In the genomic region with DNA sequence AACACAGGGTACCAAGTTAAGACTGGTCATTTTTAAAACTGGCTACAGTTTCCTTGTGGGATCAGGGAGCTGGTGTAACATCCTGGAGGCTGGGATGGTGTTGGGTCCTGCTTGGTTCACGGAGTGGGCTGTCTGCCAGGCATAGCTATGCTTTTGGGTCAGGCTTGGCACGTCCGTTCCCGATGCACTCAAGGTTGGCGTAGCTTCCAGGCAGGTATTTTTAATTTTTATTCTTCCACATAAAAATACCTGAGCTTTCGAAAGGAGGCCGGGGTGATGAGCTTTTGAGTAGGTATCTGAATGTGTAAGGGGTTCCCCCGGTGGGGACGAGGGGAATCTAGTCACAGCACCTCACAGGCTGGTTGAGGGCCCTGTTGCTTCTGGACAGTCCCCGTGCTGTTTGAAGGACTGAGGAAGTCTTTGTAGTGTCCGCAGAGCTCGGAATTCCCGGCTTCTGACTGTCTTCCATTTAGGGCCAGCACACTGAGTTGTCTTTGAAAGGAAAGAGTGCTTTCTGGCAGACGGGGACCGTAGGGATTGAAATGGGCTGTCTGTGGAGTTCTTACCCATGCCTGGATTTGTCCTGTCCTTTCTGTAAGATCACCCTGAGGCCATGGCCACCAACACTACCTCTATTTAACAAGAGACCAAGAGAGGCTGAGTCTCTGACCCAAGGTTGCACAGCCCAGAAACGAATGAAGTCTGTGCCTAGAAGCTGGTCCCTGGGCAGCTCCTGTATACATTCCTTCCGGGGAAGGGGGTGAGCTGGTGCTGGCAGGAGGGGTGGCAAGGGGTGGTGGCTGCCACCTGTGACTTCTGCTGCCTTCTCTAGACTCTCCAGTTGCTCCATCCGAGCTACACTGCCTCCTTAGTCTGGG, we compare ENCODE assay signal across 1 mouse cellular context.
TF ChIP-seq lines count a peak whose summit lies in the region.

No protein-coding gene starts in this region.

TF ChIP-seq in myocyte, 11 proteins besides CTCF, POLR2A, EP300 and RAD21:
- TF ChIP-seq MYOD1 (IDR thresholded peaks at IDR 0.05; ENCODE audit: control insufficient read depth in 1 of 3, insufficient read length in 2 of 3, low read depth in 2 of 3) (no peak), E2F4 (IDR thresholded peaks at IDR 0.05; ENCODE audit: insufficient read depth) (no peak), REST (IDR thresholded peaks at IDR 0.05; ENCODE audit: insufficient read depth, insufficient read length) (no peak), POLR2AphosphoS2 (IDR thresholded peaks at IDR 0.05; ENCODE audit: insufficient read length, low read depth) (no peak), MAX (IDR thresholded peaks at IDR 0.05; ENCODE audit: low read depth) (no peak), CEBPB (IDR thresholded peaks at IDR 0.05; ENCODE audit: insufficient read depth, poor library complexity, severe bottlenecking) (no peak), TCF3 (IDR thresholded peaks at IDR 0.05; ENCODE audit: insufficient read length, low read depth) (no peak), TCF12 (IDR thresholded peaks at IDR 0.05; ENCODE audit: insufficient read depth, poor library complexity, severe bottlenecking) (no peak), SRF (IDR thresholded peaks at IDR 0.05; ENCODE audit: control insufficient read depth, insufficient read length, low read depth) (no peak)
